Mouse (Mus musculus) MEL (cell line): ENCODE data around the gene Gm20458. TPM values are rescaled to one million over a fixed set of nuclear protein-coding genes. Genes with fewer than 3 reads are reported as not detected.

ENCODE experiments used
- DNase-seq: peaks from one replicate; pipeline ENCODE4 v3.0.0; 2011; ENCODE audit warnings: low read depth, low spot score
- H3K27ac ChIP-seq: 2 replicates; pipeline ENCODE4 v1.5.1; 2012; ENCODE audit warnings: low read depth, mild to moderate bottlenecking, control low read depth, low read length, moderate library complexity; ENCODE audit not compliant: control insufficient read depth
- H3K27me3 ChIP-seq, 2 experiments: fragments of 150-350 bp in 1 of 2; sonication (generic) in 1 of 2; 2 replicates each; pipeline ENCODE4 v1.6.1; 2012; ENCODE audit warnings: low read length in 2 of 2, mild to moderate bottlenecking in 2 of 2, improper control_type of control experiment in 1 of 2, moderate library complexity in 1 of 2; ENCODE audit not compliant: insufficient read depth in 2 of 2, control insufficient read depth in 1 of 2
- H3K36me3 ChIP-seq, 2 experiments: 2 replicates each; pipeline ENCODE4 v1.6.1; 2012 to 2014; ENCODE audit warnings: low read length in 2 of 2, improper control_type of control experiment in 1 of 2, inconsistent platforms in 1 of 2, mild to moderate bottlenecking in 1 of 2; ENCODE audit not compliant: insufficient read depth in 2 of 2, control insufficient read depth in 1 of 2
- H3K4me1 ChIP-seq, 2 experiments: fragments of 150-350 bp in 1 of 2; sonication (generic) in 1 of 2; 2 replicates each; pipeline ENCODE4 v1.6.1; 2012; ENCODE audit warnings: low read length in 2 of 2, improper control_type of control experiment in 1 of 2, mild to moderate bottlenecking in 1 of 2; ENCODE audit not compliant: insufficient read depth in 2 of 2, control insufficient read depth in 1 of 2
- H3K4me3 ChIP-seq, 2 experiments: fragments of 150-350 bp in 1 of 2; sonication (generic) in 1 of 2; 2 replicates each; pipeline ENCODE4 v1.5.1; 2012; ENCODE audit warnings: low read depth in 2 of 2, low read length in 2 of 2, mild to moderate bottlenecking in 2 of 2, moderate library complexity in 2 of 2, control low read depth in 1 of 2, improper control_type of control experiment in 1 of 2; ENCODE audit not compliant: control insufficient read depth in 1 of 2, insufficient read depth in 1 of 2
- H3K79me2 ChIP-seq: 2 replicates; pipeline ENCODE4 v1.6.1; 2012; ENCODE audit warnings: mild to moderate bottlenecking, low read length, moderate library complexity; ENCODE audit not compliant: control insufficient read depth, poor library complexity, insufficient read depth
- H3K9ac ChIP-seq: 2 replicates; pipeline ENCODE4 v1.6.1; 2012; ENCODE audit warnings: low read depth, mild to moderate bottlenecking, control low read depth, low read length, moderate library complexity; ENCODE audit not compliant: control insufficient read depth, poor library complexity, severe bottlenecking
- H3K9me3 ChIP-seq: fragments of 150-350 bp; sonication (generic); replicated peaks from 2 replicates; pipeline ENCODE4 v1.6.1; 2012; ENCODE audit warnings: mild to moderate bottlenecking, low read length, improper control_type of control experiment, moderate library complexity; ENCODE audit not compliant: insufficient read depth
- BHLHE40 ChIP-seq: IDR thresholded peaks from 2 replicates; pipeline ENCODE4 v1.6.1; 2012; ENCODE audit warnings: low read depth, mild to moderate bottlenecking, inconsistent platforms, low read length, improper control_type of control experiment, borderline replicate concordance
- CHD1 ChIP-seq: IDR thresholded peaks from 2 replicates; pipeline ENCODE4 v1.6.1; 2012; ENCODE audit warnings: low read depth, mild to moderate bottlenecking, inconsistent platforms, low read length, improper control_type of control experiment
- CTCF ChIP-seq, 3 experiments: IDR thresholded peaks in 2 of 3; conservative IDR thresholded peaks in 1 of 3; 2 replicates each; pipeline ENCODE4 v1.5.1; 2011 to 2012; ENCODE audit warnings: low read length in 3 of 3, low read depth in 2 of 3, mild to moderate bottlenecking in 2 of 3, improper control_type of control experiment in 1 of 3, inconsistent platforms in 1 of 3, mixed read lengths in 1 of 3, moderate library complexity in 1 of 3; ENCODE audit not compliant: control insufficient read depth in 1 of 3, insufficient read depth in 1 of 3, poor library complexity in 1 of 3, severe bottlenecking in 1 of 3
- EP300 ChIP-seq, 2 experiments: IDR thresholded peaks; 2 replicates each; pipeline ENCODE4 v1.6.1; 2011; ENCODE audit warnings: improper control_type of control experiment in 2 of 2, low read length in 2 of 2, low read depth in 1 of 2, mild to moderate bottlenecking in 1 of 2
- GATA1 ChIP-seq: IDR thresholded peaks from 2 replicates; pipeline ENCODE4 v1.6.1; 2011; ENCODE audit warnings: low read depth, low read length, improper control_type of control experiment
- MAFK ChIP-seq: IDR thresholded peaks from 2 replicates; pipeline ENCODE4 v1.6.1; 2011; ENCODE audit warnings: low read depth, mild to moderate bottlenecking, low read length, improper control_type of control experiment, borderline replicate concordance
- MAX ChIP-seq: IDR thresholded peaks from 2 replicates; pipeline ENCODE4 v1.6.1; 2011; ENCODE audit warnings: low read length, improper control_type of control experiment
- MEF2A ChIP-seq: IDR thresholded peaks from 2 replicates; pipeline ENCODE4 v1.6.1; 2014; ENCODE audit warnings: low read depth, mild to moderate bottlenecking, inconsistent platforms, low read length, improper control_type of control experiment; ENCODE audit not compliant: poor library complexity, insufficient replicate concordance, severe bottlenecking; ENCODE audit errors: extremely low read depth
- MXI1 ChIP-seq: IDR thresholded peaks from 2 replicates; pipeline ENCODE4 v1.6.1; 2011; ENCODE audit warnings: mild to moderate bottlenecking, low read depth, low read length, improper control_type of control experiment
- MYB ChIP-seq: IDR thresholded peaks from 2 replicates; pipeline ENCODE4 v1.6.1; 2011; ENCODE audit warnings: mild to moderate bottlenecking, low read depth, low read length, improper control_type of control experiment
- NELFE ChIP-seq: IDR thresholded peaks from 2 replicates; pipeline ENCODE4 v1.6.1; 2011; ENCODE audit warnings: low read depth, low read length, improper control_type of control experiment
- NRF1 ChIP-seq: IDR thresholded peaks from 2 replicates; pipeline ENCODE4 v1.6.1; 2014; ENCODE audit warnings: low read depth, mild to moderate bottlenecking, inconsistent platforms, low read length, improper control_type of control experiment, moderate library complexity; ENCODE audit not compliant: poor library complexity, insufficient read depth, severe bottlenecking
- POLR2A ChIP-seq, 2 experiments: IDR thresholded peaks; 2 replicates each; pipeline ENCODE4 v1.6.1; 2011 to 2012; ENCODE audit warnings: low read length in 2 of 2, mild to moderate bottlenecking in 2 of 2, control low read depth in 1 of 2, improper control_type of control experiment in 1 of 2, low read depth in 1 of 2, moderate library complexity in 1 of 2; ENCODE audit not compliant: control insufficient read depth in 1 of 2, insufficient read depth in 1 of 2, poor library complexity in 1 of 2
- POLR2AphosphoS5 ChIP-seq: IDR thresholded peaks from 2 replicates; pipeline ENCODE4 v1.6.1; 2012; ENCODE audit warnings: low read depth, borderline replicate concordance, mild to moderate bottlenecking, inconsistent platforms, low read length, moderate library complexity, mixed read lengths
- RAD21 ChIP-seq: IDR thresholded peaks from 2 replicates; pipeline ENCODE4 v1.6.1; 2011; ENCODE audit warnings: mild to moderate bottlenecking, low read depth, low read length, improper control_type of control experiment
- RCOR1 ChIP-seq: IDR thresholded peaks from 2 replicates; pipeline ENCODE4 v1.6.1; 2012; ENCODE audit warnings: low read depth, mild to moderate bottlenecking, inconsistent platforms, low read length, improper control_type of control experiment
- SIN3A ChIP-seq: IDR thresholded peaks from 2 replicates; pipeline ENCODE4 v1.6.1; 2012; ENCODE audit warnings: low read length, improper control_type of control experiment, inconsistent platforms
- UBTF ChIP-seq: IDR thresholded peaks from 2 replicates; pipeline ENCODE4 v1.6.1; 2012; ENCODE audit warnings: low read depth, mild to moderate bottlenecking, inconsistent platforms, low read length, improper control_type of control experiment, moderate library complexity, borderline replicate concordance; ENCODE audit not compliant: insufficient read depth
- USF1 ChIP-seq: IDR thresholded peaks from 2 replicates; pipeline ENCODE4 v1.6.1; 2014; ENCODE audit warnings: low read depth, mild to moderate bottlenecking, inconsistent platforms, low read length, improper control_type of control experiment, moderate library complexity
- ZMIZ1 ChIP-seq: IDR thresholded peaks from 2 replicates; pipeline ENCODE4 v1.6.1; 2012; ENCODE audit warnings: low read depth, mild to moderate bottlenecking, inconsistent platforms, low read length, improper control_type of control experiment, moderate library complexity
- polyA plus RNA-seq, 2 experiments: library from polyadenylated mRNA; stranded (reverse) in 1 of 2; unstranded in 1 of 2; fragments of >175 nt in 1 of 2; fragments of >200 nt in 1 of 2; gene quantifications; 2 replicates each; pipeline versions ENCODE4 v1.2.1 to v1.2.4; 2012; ENCODE audit warnings: low replicate concordance in 2 of 2, low read depth in 1 of 2; ENCODE audit not compliant: insufficient read length in 2 of 2, insufficient read depth in 1 of 2, missing spikeins in 1 of 2
- total RNA-seq: library from RNA; depleted of rRNA; stranded (reverse); fragments of 300-350 nt; gene quantifications from 2 replicates; pipeline ENCODE4 v1.2.3, GENCODE M21; 2012

Gene Gm20458
- total and polyA plus RNA-seq, 3 experiments = 1.0 to 19.2 TPM; not detected in 1

DNA sequence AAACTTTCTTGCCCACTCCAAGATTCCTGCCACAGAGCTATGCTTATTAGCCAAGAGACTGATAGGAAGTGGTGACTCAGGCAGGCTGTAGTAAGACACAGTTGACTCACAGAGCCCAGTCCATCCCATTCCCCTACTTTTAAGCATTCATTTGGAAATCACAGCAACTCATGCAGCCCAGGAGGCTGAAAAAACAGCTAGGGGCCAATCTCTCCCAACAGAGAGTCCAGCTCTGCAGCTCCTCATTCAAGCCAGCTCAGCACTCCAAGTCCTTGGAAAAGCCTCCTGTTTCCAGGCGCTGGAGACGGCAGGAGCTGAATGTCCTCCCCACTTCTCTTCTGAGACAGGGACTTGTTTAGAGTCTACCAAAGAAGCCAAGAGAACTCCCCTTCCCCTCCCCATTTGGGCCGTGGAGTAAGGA, 21.8 kb upstream of the Gm20458 start (continued):
- TF ChIP-seq RAD21 = no peak
- no peak for TF ChIP-seq SIN3A
- no peak for TF ChIP-seq RCOR1

- no peak overlapping the region for H3K27ac ChIP-seq
- no peak overlapping the region for H3K9ac ChIP-seq
- DNase-seq = no peak
- no peaks in the 10 kb centered on the region for H3K9me3 ChIP-seq
- no peak overlapping the region for H3K4me3 ChIP-seq
- TF ChIP-seq ZMIZ1 = no peak
- TF ChIP-seq MAX = no peak
- TF ChIP-seq EP300 (IDR thresholded peaks at IDR 0.05; ENCODE audit: low read depth in 1 of 2, low read length in 2 of 2) = no peak
- no peaks in the 10 kb centered on the region for H3K4me1 ChIP-seq
- no peaks in the 10 kb centered on the region for H3K79me2 ChIP-seq
- H3K27me3 ChIP-seq = peaks cover 17 to 20% of the 10 kb centered on the region in 2 experiments
- H3K36me3 ChIP-seq = no peaks in the 10 kb centered on the region
Measured at GRCm38 (mm10) chr2:164440314-164440713, 20.5 kb upstream of the Gm20458 start.

GRCm38 (mm10) chr2:164441155-164441554, 19.6 kb upstream of the Gm20458 start:
- no peaks in the 10 kb centered on the region for H3K36me3 ChIP-seq
- no peaks in the 10 kb centered on the region for H3K79me2 ChIP-seq
- TF ChIP-seq MEF2A = no peak
- TF ChIP-seq MAX = no peak
- no peak for TF ChIP-seq CTCF (IDR thresholded peaks at IDR 0.05 in 2 of 3, conservative IDR thresholded peaks at IDR 0.05 in 1 of 3; ENCODE audit: control insufficient read depth in 1 of 3, insufficient read depth in 1 of 3, low read depth in 2 of 3, low read length in 3 of 3, poor library complexity in 1 of 3, severe bottlenecking in 1 of 3)
- H3K9me3 ChIP-seq = no peaks in the 10 kb centered on the region
- H3K9ac ChIP-seq = no peak overlapping the region
- H3K27ac ChIP-seq = no peak overlapping the region
- no peak overlapping the region for H3K4me3 ChIP-seq
- H3K27me3 ChIP-seq = peaks cover 16 to 24% of the 10 kb centered on the region in 2 experiments
- no peaks in the 10 kb centered on the region for H3K4me1 ChIP-seq
- no peak for DNase-seq

- no peak for TF ChIP-seq POLR2A (IDR thresholded peaks at IDR 0.05; ENCODE audit: control insufficient read depth in 1 of 2, insufficient read depth in 1 of 2, low read depth in 1 of 2, low read length in 2 of 2, poor library complexity in 1 of 2)
- TF ChIP-seq USF1 = no peak
- TF ChIP-seq BHLHE40 = no peak
- TF ChIP-seq POLR2AphosphoS5 = no peak
- no peak for TF ChIP-seq MEF2A
- no peak for TF ChIP-seq SIN3A
- no peak for TF ChIP-seq NRF1
- no peak for TF ChIP-seq MXI1
- no peak for TF ChIP-seq CHD1
- TF ChIP-seq RAD21 = no peak
- TF ChIP-seq MYB = no peak
- TF ChIP-seq NELFE = no peak
- TF ChIP-seq MAX = no peak
- TF ChIP-seq GATA1 = no peak
- TF ChIP-seq MAFK = no peak
- no peak for TF ChIP-seq UBTF
- no peaks in the 10 kb centered on the region for H3K36me3 ChIP-seq
- no peaks in the 10 kb centered on the region for H3K79me2 ChIP-seq
- no peak for DNase-seq
- no peaks in the 10 kb centered on the region for H3K4me1 ChIP-seq
- H3K4me3 ChIP-seq = no peak overlapping the region
- no peaks in the 10 kb centered on the region for H3K9me3 ChIP-seq
- peaks cover 11 to 22% of the 10 kb centered on the region in 2 experiments for H3K27me3 ChIP-seq
- no peak overlapping the region for H3K9ac ChIP-seq
- no peak overlapping the region for H3K27ac ChIP-seq
Measured at GRCm38 (mm10) chr2:164441731-164442130, 19.0 kb upstream of the Gm20458 start.
